Mouse (Mus musculus): ENCODE data around the gene Tnfaip8l1. TPM values are rescaled to one million over a fixed set of nuclear protein-coding genes. Genes with fewer than 3 reads are reported as not detected.

Gene Tnfaip8l1
- polyA plus RNA-seq, 1 experiment from 2014 or later, result 10.5 TPM

GRCm38 (mm10) chr17:56201642-56202041 lies 39.4 kb downstream of the Tnfaip8l1 start:
- Histone ChIP-seq H3K27me3 (ENCODE audit: control insufficient read depth, insufficient read depth, low read length) (no peaks in the 10 kb centered on the region), H3K4me2 (ENCODE audit: low read length) (no peak overlapping the region), H3K4me1 (ENCODE audit: control insufficient read depth, insufficient read depth, low read length) (no peaks in the 10 kb centered on the region), H3K27ac (replicated peaks; ENCODE audit: low read depth, low read length) (no peak overlapping the region), H3K4me3 (replicated peaks; ENCODE audit: low read depth, low read length) (no peak overlapping the region), H3K9ac (replicated peaks; ENCODE audit: low read length) (no peak overlapping the region), H3K36me3 (ENCODE audit: control insufficient read depth, insufficient read depth, low read length) (peaks cover 87% of the 10 kb centered on the region), H3K9me3 (ENCODE audit: control insufficient read depth, low read length) (no peaks in the 10 kb centered on the region)
- ATAC-seq (ENCODE audit: low FRiP score, low TSS enrichment), result no peak
- WGBS, result 66% methylated on average over 3 of the region's 3 CpGs
- no peak for DNase-seq

GRCm38 (mm10) chr17:56202476-56202875 lies 40.2 kb downstream of the Tnfaip8l1 start:
- WGBS, result 89% methylated on average over 8 of the region's 8 CpGs
- no peak for DNase-seq
- H3K27me3 ChIP-seq (ENCODE audit: control insufficient read depth, insufficient read depth, low read length), result no peaks in the 10 kb centered on the region
- H3K4me2 ChIP-seq (ENCODE audit: low read length), result no peak overlapping the region
- peaks cover 87% of the 10 kb centered on the region for H3K36me3 ChIP-seq (ENCODE audit: control insufficient read depth, insufficient read depth, low read length)
- no peaks in the 10 kb centered on the region for H3K4me1 ChIP-seq (ENCODE audit: control insufficient read depth, insufficient read depth, low read length)
- H3K9ac ChIP-seq (replicated peaks; ENCODE audit: low read length), result no peak overlapping the region
- H3K9me3 ChIP-seq (ENCODE audit: control insufficient read depth, low read length), result no peaks in the 10 kb centered on the region
- ATAC-seq (ENCODE audit: low FRiP score, low TSS enrichment), result no peak
- H3K4me3 ChIP-seq (replicated peaks; ENCODE audit: low read depth, low read length), result no peak overlapping the region
- H3K27ac ChIP-seq (replicated peaks; ENCODE audit: low read depth, low read length), result no peak overlapping the region

- Histone ChIP-seq H3K4me2 (ENCODE audit: low read length) (no peak overlapping the region), H3K4me1 (ENCODE audit: control insufficient read depth, insufficient read depth, low read length) (no peaks in the 10 kb centered on the region), H3K36me3 (ENCODE audit: control insufficient read depth, insufficient read depth, low read length) (peaks cover 87% of the 10 kb centered on the region), H3K4me3 (replicated peaks; ENCODE audit: low read depth, low read length) (no peak overlapping the region), H3K27ac (replicated peaks; ENCODE audit: low read depth, low read length) (no peak overlapping the region), H3K27me3 (ENCODE audit: control insufficient read depth, insufficient read depth, low read length) (no peaks in the 10 kb centered on the region), H3K9ac (replicated peaks; ENCODE audit: low read length) (no peak overlapping the region), H3K9me3 (ENCODE audit: control insufficient read depth, low read length) (no peaks in the 10 kb centered on the region)
- DNase-seq (peak; percentile 8), ATAC-seq (ENCODE audit: low FRiP score, low TSS enrichment) (no peak)
- WGBS, result 73% methylated on average over 3 of the region's 3 CpGs
Observed at GRCm38 (mm10) chr17:56203729-56204128, 41.5 kb downstream of the Tnfaip8l1 start.

GRCm38 (mm10) chr17:56206276-56206884 lies 44.1 kb downstream of the Tnfaip8l1 start:
- no peak overlapping the region for H3K9ac ChIP-seq (replicated peaks; ENCODE audit: low read length)
- H3K4me2 ChIP-seq (ENCODE audit: low read length), result no peak overlapping the region
- ATAC-seq (ENCODE audit: low FRiP score, low TSS enrichment), result no peak
- no peak overlapping the region for H3K27ac ChIP-seq (replicated peaks; ENCODE audit: low read depth, low read length)
- no peak overlapping the region for H3K4me3 ChIP-seq (replicated peaks; ENCODE audit: low read depth, low read length)
- H3K36me3 ChIP-seq (ENCODE audit: control insufficient read depth, insufficient read depth, low read length), result peaks cover 98% of the 10 kb centered on the region
- DNase-seq, result no peak
- 95% methylated on average over 10 of the region's 10 CpGs for WGBS
- H3K4me1 ChIP-seq (ENCODE audit: control insufficient read depth, insufficient read depth, low read length), result no peaks in the 10 kb centered on the region
- H3K27me3 ChIP-seq (ENCODE audit: control insufficient read depth, insufficient read depth, low read length), result no peaks in the 10 kb centered on the region
- H3K9me3 ChIP-seq (ENCODE audit: control insufficient read depth, low read length), result no peaks in the 10 kb centered on the region

- Histone ChIP-seq H3K4me1 (ENCODE audit: control insufficient read depth, insufficient read depth, low read length) (no peaks in the 10 kb centered on the region), H3K9ac (replicated peaks; ENCODE audit: low read length) (no peak overlapping the region), H3K9me3 (ENCODE audit: control insufficient read depth, low read length) (no peaks in the 10 kb centered on the region), H3K36me3 (ENCODE audit: control insufficient read depth, insufficient read depth, low read length) (peaks cover 99% of the 10 kb centered on the region), H3K27ac (replicated peaks; ENCODE audit: low read depth, low read length) (no peak overlapping the region), H3K4me3 (replicated peaks; ENCODE audit: low read depth, low read length) (no peak overlapping the region), H3K27me3 (ENCODE audit: control insufficient read depth, insufficient read depth, low read length) (no peaks in the 10 kb centered on the region), H3K4me2 (ENCODE audit: low read length) (no peak overlapping the region)
- ATAC-seq (ENCODE audit: low FRiP score, low TSS enrichment), result no peak
- no peak for DNase-seq
- 85% methylated on average over 6 of the region's 6 CpGs for WGBS
Observed at GRCm38 (mm10) chr17:56206986-56207674, 44.9 kb downstream of the Tnfaip8l1 start.

- Histone ChIP-seq H3K4me2 (ENCODE audit: low read length) (no peak overlapping the region), H3K27ac (replicated peaks; ENCODE audit: low read depth, low read length) (no peak overlapping the region), H3K9ac (replicated peaks; ENCODE audit: low read length) (no peak overlapping the region), H3K9me3 (ENCODE audit: control insufficient read depth, low read length) (no peaks in the 10 kb centered on the region), H3K36me3 (ENCODE audit: control insufficient read depth, insufficient read depth, low read length) (peaks cover 90% of the 10 kb centered on the region), H3K27me3 (ENCODE audit: control insufficient read depth, insufficient read depth, low read length) (no peaks in the 10 kb centered on the region), H3K4me1 (ENCODE audit: control insufficient read depth, insufficient read depth, low read length) (no peaks in the 10 kb centered on the region), H3K4me3 (replicated peaks; ENCODE audit: low read depth, low read length) (no peak overlapping the region)
- DNase-seq (no peak), ATAC-seq (ENCODE audit: low FRiP score, low TSS enrichment) (no peak)
- 94% methylated on average over 9 of the region's 9 CpGs for WGBS
Observed at GRCm38 (mm10) chr17:56207963-56208530, 45.8 kb downstream of the Tnfaip8l1 start.

GRCm38 (mm10) chr17:56208821-56209220 lies 46.5 kb downstream of the Tnfaip8l1 start:
- no peak overlapping the region for H3K4me2 ChIP-seq (ENCODE audit: low read length)
- no peaks in the 10 kb centered on the region for H3K9me3 ChIP-seq (ENCODE audit: control insufficient read depth, low read length)
- peaks cover 85% of the 10 kb centered on the region for H3K36me3 ChIP-seq (ENCODE audit: control insufficient read depth, insufficient read depth, low read length)
- no peaks in the 10 kb centered on the region for H3K27me3 ChIP-seq (ENCODE audit: control insufficient read depth, insufficient read depth, low read length)
- no peak overlapping the region for H3K9ac ChIP-seq (replicated peaks; ENCODE audit: low read length)
- H3K27ac ChIP-seq (replicated peaks; ENCODE audit: low read depth, low read length), result no peak overlapping the region
- no peak overlapping the region for H3K4me3 ChIP-seq (replicated peaks; ENCODE audit: low read depth, low read length)
- 98% methylated on average over 3 of the region's 3 CpGs for WGBS
- H3K4me1 ChIP-seq (ENCODE audit: control insufficient read depth, insufficient read depth, low read length), result no peaks in the 10 kb centered on the region
- no peak for DNase-seq
- ATAC-seq (ENCODE audit: low FRiP score, low TSS enrichment), result no peak

- H3K27ac ChIP-seq (replicated peaks; ENCODE audit: low read depth, low read length), result no peak overlapping the region
- H3K4me1 ChIP-seq (ENCODE audit: control insufficient read depth, insufficient read depth, low read length), result 0 out of 2 replicates have a peak, but pooled peaks cover 1% of the 10 kb centered on the region
- DNase-seq (no peak), ATAC-seq (ENCODE audit: low FRiP score, low TSS enrichment) (no peak)
- no peak overlapping the region for H3K9ac ChIP-seq (replicated peaks; ENCODE audit: low read length)
- no peak overlapping the region for H3K4me3 ChIP-seq (replicated peaks; ENCODE audit: low read depth, low read length)
- H3K27me3 ChIP-seq (ENCODE audit: control insufficient read depth, insufficient read depth, low read length), result no peaks in the 10 kb centered on the region
- no peaks in the 10 kb centered on the region for H3K9me3 ChIP-seq (ENCODE audit: control insufficient read depth, low read length)
- WGBS, result 98% methylated on average over 2 of the region's 2 CpGs
- peaks cover 74% of the 10 kb centered on the region for H3K36me3 ChIP-seq (ENCODE audit: control insufficient read depth, insufficient read depth, low read length)
- no peak overlapping the region for H3K4me2 ChIP-seq (ENCODE audit: low read length)
Observed at GRCm38 (mm10) chr17:56211090-56211489, 48.8 kb downstream of the Tnfaip8l1 start.

- no peaks in the 10 kb centered on the region for H3K9me3 ChIP-seq (ENCODE audit: control insufficient read depth, low read length)
- WGBS, result 85% methylated on average over 6 of the region's 6 CpGs
- no peak overlapping the region for H3K9ac ChIP-seq (replicated peaks; ENCODE audit: low read length)
- H3K27me3 ChIP-seq (ENCODE audit: control insufficient read depth, insufficient read depth, low read length), result no peaks in the 10 kb centered on the region
- ATAC-seq (ENCODE audit: low FRiP score, low TSS enrichment), result no peak
- no peak overlapping the region for H3K4me2 ChIP-seq (ENCODE audit: low read length)
- no peak overlapping the region for H3K27ac ChIP-seq (replicated peaks; ENCODE audit: low read depth, low read length)
- no peak overlapping the region for H3K4me3 ChIP-seq (replicated peaks; ENCODE audit: low read depth, low read length)
- H3K4me1 ChIP-seq (ENCODE audit: control insufficient read depth, insufficient read depth, low read length), result peaks cover 14% of the 10 kb centered on the region
- no peak for DNase-seq
- peaks cover 58% of the 10 kb centered on the region for H3K36me3 ChIP-seq (ENCODE audit: control insufficient read depth, insufficient read depth, low read length)
Observed at GRCm38 (mm10) chr17:56212676-56213075, 50.4 kb downstream of the Tnfaip8l1 start.

All from midbrain, embryonic 14.5 days (tissue).